Mouse (Mus musculus): ENCODE measurements around the gene Zfp385b. TPM values are rescaled to one million over a fixed set of nuclear protein-coding genes. Genes with fewer than 3 reads are reported as not detected.

Zfp385b gene
- polyA plus RNA-seq, 1 experiment from 2014 or later: not detected

GRCm38 (mm10) chr2:77556938-77557337 is 262.5 kb downstream of the Zfp385b start:
- 100% methylated on average over 2 of the region's 4 CpGs for WGBS (ENCODE audit: missing documents)

GRCm38 (mm10) chr2:77555980-77556379 is 263.5 kb downstream of the Zfp385b start:
- no peaks in the 10 kb centered on the region for H3K79me2 ChIP-seq (ENCODE audit: inconsistent target)
- no peak overlapping the region for H3K4me3 ChIP-seq (ENCODE audit: inconsistent target)
- no peaks in the 10 kb centered on the region for H3K36me3 ChIP-seq (ENCODE audit: inconsistent target)
- 93% methylated on average over 7 of the region's 7 CpGs for WGBS (ENCODE audit: missing documents)
- no peak overlapping the region for H3K27ac ChIP-seq

More at GRCm38 (mm10) chr2:77556938-77557337, 262.5 kb downstream of the Zfp385b start:
- no peak overlapping the region for H3K27ac ChIP-seq
- H3K79me2 ChIP-seq (ENCODE audit: inconsistent target): no peaks in the 10 kb centered on the region
- H3K36me3 ChIP-seq (ENCODE audit: inconsistent target): no peaks in the 10 kb centered on the region
- H3K4me3 ChIP-seq (ENCODE audit: inconsistent target): no peak overlapping the region

GRCm38 (mm10) chr2:77552675-77553074 is 266.8 kb downstream of the Zfp385b start:
- Histone ChIP-seq H3K79me2 (ENCODE audit: inconsistent target) (no peaks in the 10 kb centered on the region), H3K4me3 (ENCODE audit: inconsistent target) (no peak overlapping the region), H3K27ac (no peak overlapping the region), H3K36me3 (ENCODE audit: inconsistent target) (no peaks in the 10 kb centered on the region)
- 78% methylated on average over 8 of the region's 8 CpGs for WGBS (ENCODE audit: missing documents)

GRCm38 (mm10) chr2:77543388-77543787 is 276.1 kb downstream of the Zfp385b start:
- Histone ChIP-seq H3K27ac (no peak overlapping the region), H3K79me2 (ENCODE audit: inconsistent target) (no peaks in the 10 kb centered on the region), H3K36me3 (ENCODE audit: inconsistent target) (no peaks in the 10 kb centered on the region), H3K4me3 (ENCODE audit: inconsistent target) (no peak overlapping the region)
- 67% methylated on average over 1 of the region's 1 CpGs for WGBS (ENCODE audit: missing documents)

GRCm38 (mm10) chr2:77542605-77543004 is 276.8 kb downstream of the Zfp385b start:
- Histone ChIP-seq H3K79me2 (ENCODE audit: inconsistent target) (no peaks in the 10 kb centered on the region), H3K27ac (no peak overlapping the region), H3K36me3 (ENCODE audit: inconsistent target) (no peaks in the 10 kb centered on the region), H3K4me3 (ENCODE audit: inconsistent target) (no peak overlapping the region)
- 29% methylated on average over 2 of the region's 2 CpGs for WGBS (ENCODE audit: missing documents)

GRCm38 (mm10) chr2:77541681-77542080 is 277.8 kb downstream of the Zfp385b start:
- Histone ChIP-seq H3K27ac (no peak overlapping the region), H3K4me3 (ENCODE audit: inconsistent target) (no peak overlapping the region), H3K79me2 (ENCODE audit: inconsistent target) (no peaks in the 10 kb centered on the region), H3K36me3 (ENCODE audit: inconsistent target) (no peaks in the 10 kb centered on the region)
- 95% methylated on average over 4 of the region's 4 CpGs for WGBS (ENCODE audit: missing documents)

GRCm38 (mm10) chr2:77540860-77541259 is 278.6 kb downstream of the Zfp385b start:
- Histone ChIP-seq H3K79me2 (ENCODE audit: inconsistent target) (no peaks in the 10 kb centered on the region), H3K27ac (no peak overlapping the region), H3K36me3 (ENCODE audit: inconsistent target) (no peaks in the 10 kb centered on the region), H3K4me3 (ENCODE audit: inconsistent target) (no peak overlapping the region)
- 45% methylated on average over 3 of the region's 3 CpGs for WGBS (ENCODE audit: missing documents)

GRCm38 (mm10) chr2:77536556-77536955 is 282.9 kb downstream of the Zfp385b start:
- Histone ChIP-seq H3K4me3 (ENCODE audit: inconsistent target) (no peak overlapping the region), H3K27ac (no peak overlapping the region), H3K79me2 (ENCODE audit: inconsistent target) (no peaks in the 10 kb centered on the region), H3K36me3 (ENCODE audit: inconsistent target) (no peaks in the 10 kb centered on the region)
- WGBS (ENCODE audit: missing documents): 77% methylated on average over 3 of the region's 3 CpGs

GRCm38 (mm10) chr2:77528079-77528752 is 291.2 kb downstream of the Zfp385b start:
- Histone ChIP-seq H3K79me2 (ENCODE audit: inconsistent target) (no peaks in the 10 kb centered on the region), H3K4me3 (ENCODE audit: inconsistent target) (no peak overlapping the region)
- whole genome bisulfite sequencing (ENCODE audit: missing documents): 91% methylated on average over 7 of the region's 7 CpGs

GRCm38 (mm10) chr2:77527616-77528015 is 291.8 kb downstream of the Zfp385b start:
- H3K79me2 ChIP-seq (ENCODE audit: inconsistent target): no peaks in the 10 kb centered on the region
- H3K27ac ChIP-seq: no peak overlapping the region
- H3K36me3 ChIP-seq (ENCODE audit: inconsistent target): no peaks in the 10 kb centered on the region
- H3K4me3 ChIP-seq (ENCODE audit: inconsistent target): no peak overlapping the region
- 80% methylated on average over 6 of the region's 6 CpGs for WGBS (ENCODE audit: missing documents)

More at GRCm38 (mm10) chr2:77528079-77528752, 291.2 kb downstream of the Zfp385b start:
- no peak overlapping the region for H3K27ac ChIP-seq
- no peaks in the 10 kb centered on the region for H3K36me3 ChIP-seq (ENCODE audit: inconsistent target)

- H3K27ac ChIP-seq: no peak overlapping the region
- 98% methylated on average over 4 of the region's 4 CpGs for WGBS (ENCODE audit: missing documents)
- H3K79me2 ChIP-seq (ENCODE audit: inconsistent target): no peaks in the 10 kb centered on the region
- H3K4me3 ChIP-seq (ENCODE audit: inconsistent target): no peak overlapping the region
- H3K36me3 ChIP-seq (ENCODE audit: inconsistent target): no peaks in the 10 kb centered on the region
Observed at GRCm38 (mm10) chr2:77526803-77527202, 292.6 kb downstream of the Zfp385b start.

- Histone ChIP-seq H3K4me3 (ENCODE audit: inconsistent target) (no peak overlapping the region), H3K27ac (no peak overlapping the region), H3K36me3 (ENCODE audit: inconsistent target) (no peaks in the 10 kb centered on the region), H3K79me2 (ENCODE audit: inconsistent target) (no peaks in the 10 kb centered on the region)
- 73% methylated on average over 5 of the region's 5 CpGs for WGBS (ENCODE audit: missing documents)
Observed at GRCm38 (mm10) chr2:77526301-77526700, 293.1 kb downstream of the Zfp385b start.

GRCm38 (mm10) chr2:77522223-77522622 is 297.2 kb downstream of the Zfp385b start:
- no peaks in the 10 kb centered on the region for H3K79me2 ChIP-seq (ENCODE audit: inconsistent target)
- no peaks in the 10 kb centered on the region for H3K36me3 ChIP-seq (ENCODE audit: inconsistent target)
- 82% methylated on average over 4 of the region's 4 CpGs for WGBS (ENCODE audit: missing documents)
- H3K27ac ChIP-seq: no peak overlapping the region
- H3K4me3 ChIP-seq (ENCODE audit: inconsistent target): no peak overlapping the region

- Histone ChIP-seq H3K4me3 (ENCODE audit: inconsistent target) (no peak overlapping the region), H3K27ac (no peak overlapping the region), H3K36me3 (ENCODE audit: inconsistent target) (no peaks in the 10 kb centered on the region), H3K79me2 (ENCODE audit: inconsistent target) (no peaks in the 10 kb centered on the region)
- WGBS (ENCODE audit: missing documents): 7% methylated on average over 14 of the region's 14 CpGs
Observed at GRCm38 (mm10) chr2:77519341-77519740, 300.1 kb downstream of the Zfp385b start.

- WGBS (ENCODE audit: missing documents): 9% methylated on average over 8 of the region's 8 CpGs
- no peaks in the 10 kb centered on the region for H3K36me3 ChIP-seq (ENCODE audit: inconsistent target)
- no peak overlapping the region for H3K4me3 ChIP-seq (ENCODE audit: inconsistent target)
- no peak overlapping the region for H3K27ac ChIP-seq
- no peaks in the 10 kb centered on the region for H3K79me2 ChIP-seq (ENCODE audit: inconsistent target)
Observed at GRCm38 (mm10) chr2:77518693-77519092, 300.7 kb downstream of the Zfp385b start.

GRCm38 (mm10) chr2:77516606-77517005 is 302.8 kb downstream of the Zfp385b start:
- H3K27ac ChIP-seq: no peak overlapping the region
- H3K36me3 ChIP-seq (ENCODE audit: inconsistent target): no peaks in the 10 kb centered on the region
- no peaks in the 10 kb centered on the region for H3K79me2 ChIP-seq (ENCODE audit: inconsistent target)
- H3K4me3 ChIP-seq (ENCODE audit: inconsistent target): no peak overlapping the region
- WGBS (ENCODE audit: missing documents): 84% methylated on average over 5 of the region's 5 CpGs

Data from macrophage (primary cell).